Mouse (Mus musculus) liver, postnatal 0 days (tissue): ENCODE data around the gene Ccdc191. TPM values are rescaled to one million over a fixed set of nuclear protein-coding genes. Genes with fewer than 3 reads are reported as not detected.

ENCODE experiments used
- ATAC-seq: fragments of 200-750 bp; cut with Nextera tagmentation; 2 replicates; pipeline ENCODE4 v1.8.0; 2017; ENCODE audit warnings: mild to moderate bottlenecking, moderate library complexity
- DNase-seq: peaks from one replicate; pipeline ENCODE4 v3.0.0-alpha.2; 2016
- H3K27ac ChIP-seq: fragments of 300-500 bp; sonication (generic); 2 replicates; pipeline ENCODE4 v1.5.1; 2014; ENCODE audit warnings: antibody characterized with exemption, moderate library complexity, mild to moderate bottlenecking, low read depth
- H3K27me3 ChIP-seq: fragments of 300-500 bp; sonication (generic); 2 replicates; pipeline ENCODE4 v1.6.1; 2014; ENCODE audit warnings: low read length, control low read depth, mixed read lengths; ENCODE audit not compliant: insufficient read depth
- H3K36me3 ChIP-seq: fragments of 300-500 bp; sonication (generic); replicated peaks from 2 replicates; pipeline ENCODE4 v1.6.1; 2014; ENCODE audit warnings: mild to moderate bottlenecking, control low read depth, low read length, moderate library complexity, mixed read lengths; ENCODE audit not compliant: insufficient read depth
- H3K4me1 ChIP-seq: fragments of 300-500 bp; sonication (generic); 2 replicates; pipeline ENCODE4 v1.6.1; 2014; ENCODE audit warnings: antibody characterized with exemption, mild to moderate bottlenecking, control low read depth; ENCODE audit not compliant: insufficient read depth
- H3K4me2 ChIP-seq: fragments of 300-500 bp; sonication (generic); 2 replicates; pipeline ENCODE4 v1.6.1; 2014; ENCODE audit warnings: low read depth, mild to moderate bottlenecking, low read length, moderate library complexity, mixed read lengths
- H3K4me3 ChIP-seq: fragments of 300-500 bp; sonication (generic); 2 replicates; pipeline ENCODE4 v1.5.1; 2014; ENCODE audit warnings: low read depth, low read length
- H3K9ac ChIP-seq: fragments of 300-500 bp; sonication (generic); replicated peaks from 2 replicates; pipeline ENCODE4 v1.6.1; 2014; ENCODE audit warnings: mild to moderate bottlenecking, moderate library complexity
- H3K9me3 ChIP-seq: fragments of 300-500 bp; sonication (generic); 2 replicates; pipeline ENCODE4 v1.6.1; 2016; ENCODE audit warnings: mild to moderate bottlenecking, control low read depth, low read length, mixed read lengths
- CTCF ChIP-seq: sonication (generic); IDR thresholded peaks from 2 replicates; pipeline ENCODE4 v1.5.1; 2016; ENCODE audit warnings: antibody characterized with exemption, low read depth
- EP300 ChIP-seq: IDR thresholded peaks from 2 replicates; pipeline ENCODE4 v1.6.1; 2016; ENCODE audit warnings: antibody characterized with exemption, low read depth, mild to moderate bottlenecking
- WGBS: fragments of 180-500 bp; shearing (Covaris S2); extraction: QIAGEN DNeasy Blood & Tissue Kit; methylation state at CpG from one replicate; pipeline ENCODE4 v1.1.7; 2014; ENCODE audit not compliant: insufficient replicate concordance; 5-methylcytosine and 5-hydroxymethylcytosine counted together
- polyA plus RNA-seq: library from polyadenylated mRNA; unstranded; fragments of >200 nt; fragmentation: Nextera tagmentation; extraction: Ambion mirVana; gene quantifications from 2 replicates; pipeline ENCODE4 v1.2.1, GENCODE M21; 2015

The Ccdc191 gene
- polyA plus RNA-seq, 1 experiment from 2014 or later: 4.0 TPM

GRCm38 (mm10) chr16:43933041-43933440, 43.4 kb downstream of the Ccdc191 start:
- H3K9ac ChIP-seq: no peak overlapping the region
- no peak overlapping the region for H3K4me3 ChIP-seq
- no peak overlapping the region for H3K27ac ChIP-seq
- WGBS: 89% methylated on average over 6 of the region's 6 CpGs
- no peaks in the 10 kb centered on the region for H3K9me3 ChIP-seq
- H3K4me2 ChIP-seq: no peak overlapping the region
- no peaks in the 10 kb centered on the region for H3K27me3 ChIP-seq
- H3K4me1 ChIP-seq: 0 out of 2 replicates have a peak, but pooled peaks cover 3% of the 10 kb centered on the region
- no peaks in the 10 kb centered on the region for H3K36me3 ChIP-seq
- ATAC-seq (no peak), DNase-seq (no peak)
- no peak for TF ChIP-seq EP300
- TF ChIP-seq CTCF: no peak

GRCm38 (mm10) chr16:43934856-43935255, 45.3 kb downstream of the Ccdc191 start:
- H3K27me3 ChIP-seq: no peaks in the 10 kb centered on the region
- H3K4me2 ChIP-seq: no peak overlapping the region
- H3K27ac ChIP-seq: no peak overlapping the region
- H3K4me3 ChIP-seq: no peak overlapping the region
- peaks cover 2% of the 10 kb centered on the region; the same call in 1 of the 2 replicates for H3K36me3 ChIP-seq
- ATAC-seq: no peak
- H3K9ac ChIP-seq: no peak overlapping the region
- DNase-seq: no peak
- H3K4me1 ChIP-seq: no peaks in the 10 kb centered on the region
- H3K9me3 ChIP-seq: no peaks in the 10 kb centered on the region
- TF ChIP-seq CTCF (no peak), EP300 (no peak)
- 86% methylated on average over 8 of the region's 8 CpGs for WGBS

DNA sequence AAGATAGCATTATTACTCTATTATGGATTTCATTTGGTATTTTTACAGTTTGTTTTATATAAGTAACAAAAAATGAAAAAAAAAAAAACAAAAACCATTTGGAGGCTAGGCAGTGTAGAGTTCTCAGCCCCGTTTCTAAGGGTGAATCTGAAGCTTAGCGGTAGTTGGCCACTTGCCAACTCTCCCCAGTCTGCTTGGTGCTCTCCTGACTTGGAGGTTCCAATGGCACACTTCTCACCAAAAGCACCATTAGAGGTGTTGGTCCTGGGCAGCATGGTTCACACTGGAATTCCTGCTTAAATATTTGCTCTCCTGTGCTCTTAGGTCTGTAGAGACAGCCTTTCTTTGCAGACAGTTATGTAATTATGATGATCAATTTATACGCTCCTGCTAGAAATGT, 45.8 kb downstream of the Ccdc191 start:
- TF ChIP-seq EP300 (no peak), CTCF (no peak)
- DNase-seq: no peak
- H3K4me1 ChIP-seq: no peaks in the 10 kb centered on the region
- no peak overlapping the region for H3K4me3 ChIP-seq
- H3K36me3 ChIP-seq: peaks cover 2% of the 10 kb centered on the region; the same call in 1 of the 2 replicates
- WGBS: 75% methylated on average over 3 of the region's 3 CpGs
- no peaks in the 10 kb centered on the region for H3K9me3 ChIP-seq
- no peak overlapping the region for H3K9ac ChIP-seq
- no peak for ATAC-seq
- H3K27ac ChIP-seq: no peak overlapping the region
- H3K27me3 ChIP-seq: no peaks in the 10 kb centered on the region
- H3K4me2 ChIP-seq: no peak overlapping the region

DNA sequence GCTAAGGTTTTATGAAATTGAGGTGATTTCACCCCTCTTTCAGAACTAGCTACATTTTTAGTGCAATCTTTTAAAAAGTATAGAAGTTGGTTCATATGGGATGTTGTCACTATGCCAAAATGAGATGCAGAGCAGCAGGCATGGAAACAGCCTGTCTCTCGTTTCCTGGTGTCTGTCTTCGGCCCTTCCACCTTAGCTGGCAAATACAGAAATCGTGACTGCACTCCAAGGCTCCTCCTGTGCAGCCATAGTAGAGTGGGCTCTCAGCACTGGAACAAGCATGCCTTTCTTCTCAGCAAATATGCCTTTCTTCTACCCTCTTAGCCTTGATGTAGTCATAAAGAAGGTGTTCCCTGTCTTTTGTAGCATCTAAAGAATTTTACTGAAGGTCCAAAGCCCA, 46.3 kb downstream of the Ccdc191 start:
- ATAC-seq (no peak), DNase-seq (no peak)
- WGBS: 79% methylated on average over 3 of the region's 3 CpGs
- Histone ChIP-seq H3K4me1 (no peaks in the 10 kb centered on the region), H3K9me3 (no peaks in the 10 kb centered on the region), H3K4me3 (no peak overlapping the region), H3K27ac (no peak overlapping the region), H3K27me3 (no peaks in the 10 kb centered on the region), H3K9ac (no peak overlapping the region), H3K4me2 (no peak overlapping the region), H3K36me3 (peaks cover 2% of the 10 kb centered on the region; the same call in 1 of the 2 replicates)
- TF ChIP-seq CTCF (no peak), EP300 (no peak)

- Histone ChIP-seq H3K27ac (no peak overlapping the region), H3K4me2 (no peak overlapping the region), H3K27me3 (no peaks in the 10 kb centered on the region), H3K9me3 (no peaks in the 10 kb centered on the region), H3K4me3 (no peak overlapping the region), H3K9ac (no peak overlapping the region), H3K4me1 (no peaks in the 10 kb centered on the region), H3K36me3 (peaks cover 2% of the 10 kb centered on the region; the same call in 1 of the 2 replicates)
- 89% methylated on average over 4 of the region's 4 CpGs for WGBS
- no peak for DNase-seq
- no peak for ATAC-seq
- TF ChIP-seq EP300: no peak
- no peak for TF ChIP-seq CTCF
Measured at GRCm38 (mm10) chr16:43940846-43941245, 51.2 kb downstream of the Ccdc191 start.

DNA sequence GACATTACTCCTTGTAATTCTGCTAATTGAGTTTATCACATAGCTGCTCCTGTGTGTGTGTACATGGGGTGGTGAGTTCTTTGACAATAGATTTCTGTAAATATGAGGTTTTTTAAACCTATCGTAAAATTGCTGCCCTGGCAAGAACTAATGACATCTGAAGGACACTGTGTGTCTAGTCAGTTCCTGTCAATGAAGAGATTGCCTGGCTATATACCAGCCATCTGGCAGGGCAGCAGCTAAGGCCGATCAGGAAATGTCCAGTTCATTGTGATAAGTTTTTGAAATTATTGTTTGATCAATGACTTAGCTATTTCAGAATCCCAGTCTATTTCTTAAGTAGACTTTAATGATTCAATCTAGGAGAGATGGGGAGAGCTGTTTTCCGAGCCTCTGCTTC, 55.8 kb downstream of the Ccdc191 start:
- no peak for ATAC-seq
- H3K27me3 ChIP-seq: no peaks in the 10 kb centered on the region
- H3K4me1 ChIP-seq: no peaks in the 10 kb centered on the region
- no peaks in the 10 kb centered on the region for H3K36me3 ChIP-seq
- TF ChIP-seq EP300: no peak
- no peak for TF ChIP-seq CTCF
- no peak overlapping the region for H3K4me3 ChIP-seq
- no peak overlapping the region for H3K4me2 ChIP-seq
- DNase-seq: no peak
- no peak overlapping the region for H3K9ac ChIP-seq
- H3K9me3 ChIP-seq: no peaks in the 10 kb centered on the region
- WGBS: 70% methylated on average over 3 of the region's 3 CpGs
- no peak overlapping the region for H3K27ac ChIP-seq

DNA sequence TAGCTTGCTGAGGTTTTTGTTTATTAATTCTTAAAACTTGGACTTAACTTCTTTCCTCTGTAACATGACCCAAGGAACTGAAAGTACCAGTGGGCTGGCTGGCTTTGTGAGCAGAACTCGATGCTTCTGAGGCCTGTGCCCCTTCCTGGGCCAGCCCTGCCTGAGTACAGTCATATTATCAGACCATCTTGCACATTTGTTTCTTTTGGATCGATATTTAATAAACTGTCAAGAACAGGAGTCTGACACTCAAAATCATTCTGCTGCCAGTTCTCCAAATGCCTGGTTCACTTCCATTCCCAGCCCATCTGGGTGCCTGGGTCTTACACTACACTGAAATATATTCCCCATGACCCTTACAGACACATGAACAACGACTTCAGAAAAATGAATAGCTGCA, 56.3 kb downstream of the Ccdc191 start:
- DNase-seq (no peak), ATAC-seq (no peak)
- no peaks in the 10 kb centered on the region for H3K36me3 ChIP-seq
- no peak for TF ChIP-seq CTCF
- no peak for TF ChIP-seq EP300
- no peak overlapping the region for H3K27ac ChIP-seq
- WGBS: 66% methylated on average over 3 of the region's 3 CpGs
- H3K4me2 ChIP-seq: no peak overlapping the region
- no peaks in the 10 kb centered on the region for H3K9me3 ChIP-seq
- no peak overlapping the region for H3K4me3 ChIP-seq
- H3K27me3 ChIP-seq: no peaks in the 10 kb centered on the region
- H3K4me1 ChIP-seq: no peaks in the 10 kb centered on the region
- no peak overlapping the region for H3K9ac ChIP-seq
